In genomic region chr9:25075977-25076376, GRCm38 (mm10) we compare ENCODE assay signal across 14 mouse cellular contexts. TPM values are rescaled to one million over a fixed set of nuclear protein-coding genes. Genes with fewer than 3 reads are reported as not detected.
DNase-seq lines count a peak whose midpoint lies in the region; ATAC-seq and TF ChIP-seq lines count a peak whose summit lies in the region.
"Had no signal": no experiment of that assay in that cellular context is flagged by ENCODE, and none has a peak within 500 bp of the region (broad histone marks: within the 10 kb centered on the region; RNA-seq: fewer than 3 reads in every experiment).

No protein-coding gene starts in this region.

- H3K27ac ChIP-seq in lung, embryonic 15.5 days: peak overlapping the region; percentile 34; the same call in 1 of the 2 replicates
- H3K27ac ChIP-seq in heart, adult 2 months: peak overlapping the region; percentile 38; the same call in 1 of the 2 replicates
- H3K27ac ChIP-seq in stomach, postnatal 0 days (replicated peaks): 0 out of 2 replicates have a peak overlapping the region, but pooled peaks have one; percentile 2
- no peak overlapping the region for H3K27ac ChIP-seq in gastrocnemius, adult 2 months
- H3K27ac ChIP-seq: kidney, embryonic 15.5 days had no signal

- H3K4me3 ChIP-seq in lung, embryonic 15.5 days: no peak overlapping the region
- H3K4me3 ChIP-seq in heart, adult 2 months: no peak overlapping the region
- H3K4me3 ChIP-seq in stomach, postnatal 0 days (ENCODE audit: low read depth, low read length): no peak overlapping the region
- no peak overlapping the region for H3K4me3 ChIP-seq in gastrocnemius, adult 2 months
- H3K4me3 ChIP-seq: kidney, embryonic 15.5 days had no signal

- no peak for TF ChIP-seq POLR2A in heart, adult 2 months (IDR thresholded peaks at IDR 0.05; ENCODE audit: insufficient read depth, low read depth, low read length)

- WGBS in lung, embryonic 15.5 days: 25% methylated on average over 3 of the region's 3 CpGs
- 7% methylated on average over 3 of the region's 3 CpGs for WGBS in heart, adult 2 months
- WGBS in stomach, postnatal 0 days: 35% methylated on average over 3 of the region's 3 CpGs

- intact Hi-C loops in heart, adult 2 months (cut with DNase I): no loop called here
- intact Hi-C loops in gastrocnemius, adult 2 months (cut with DNase I): no loop called here

- no peak for DNase-seq in lung, postnatal 4 days
- peak in 1 of 2 experiments; percentile 7 for DNase-seq in heart, adult 2 months
- peak; percentile 32 to 53 for DNase-seq in left cerebral cortex, adult 9 months (ENCODE audit: low spot score in 2 of 2)
- DNase-seq in stomach, postnatal 0 days (ENCODE audit: low spot score): no peak
- no peak for DNase-seq in cerebellum, adult 9-10 months
- no peak for DNase-seq in adrenal gland, postnatal 4 days (ENCODE audit: low spot score in 2 of 2)
- DNase-seq in gastrocnemius, adult 2 months: no peak
- DNase-seq: adrenal gland, postnatal 36 days; thymus, postnatal 4 days had no signal

- no peaks in the 10 kb centered on the region for H3K27me3 ChIP-seq in lung, embryonic 15.5 days
- no peaks in the 10 kb centered on the region for H3K27me3 ChIP-seq in heart, adult 2 months (ENCODE audit: control insufficient read depth, insufficient read depth, low read length)
- H3K27me3 ChIP-seq in stomach, postnatal 0 days (ENCODE audit: control insufficient read depth, insufficient read depth, low read length): no peaks in the 10 kb centered on the region
- H3K27me3 ChIP-seq: kidney, embryonic 15.5 days had no signal

- TF ChIP-seq CTCF in heart, adult 2 months (IDR thresholded peaks at IDR 0.05): no peak
- TF ChIP-seq CTCF in stomach, postnatal 0 days (IDR thresholded peaks at IDR 0.05; ENCODE audit: low read depth): no peak
- no peak for TF ChIP-seq CTCF in gastrocnemius, adult 2 months (IDR thresholded peaks at IDR 0.05)

- no peak overlapping the region for H3K4me2 ChIP-seq in lung, embryonic 15.5 days
- no peak overlapping the region for H3K4me2 ChIP-seq in stomach, postnatal 0 days (replicated peaks; ENCODE audit: low read depth)
- H3K4me2 ChIP-seq: kidney, embryonic 15.5 days had no signal

- H3K9ac ChIP-seq in lung, embryonic 15.5 days: no peak overlapping the region
- no peak overlapping the region for H3K9ac ChIP-seq in heart, adult 2 months (ENCODE audit: low read depth, low read length)
- H3K9ac ChIP-seq in stomach, postnatal 0 days (ENCODE audit: low read length): no peak overlapping the region
- H3K9ac ChIP-seq: kidney, embryonic 15.5 days had no signal

- no peaks in the 10 kb centered on the region for H3K36me3 ChIP-seq in lung, embryonic 15.5 days
- H3K36me3 ChIP-seq in heart, adult 2 months (ENCODE audit: control insufficient read depth, insufficient read depth, low read length): no peaks in the 10 kb centered on the region
- no peaks in the 10 kb centered on the region for H3K36me3 ChIP-seq in stomach, postnatal 0 days (ENCODE audit: control insufficient read depth, insufficient read depth, low read length)
- H3K36me3 ChIP-seq: kidney, embryonic 15.5 days had no signal

- H3K4me1 ChIP-seq in lung, embryonic 15.5 days: peaks cover 11% of the 10 kb centered on the region; the same call in 1 of the 2 replicates
- H3K4me1 ChIP-seq in heart, adult 2 months (ENCODE audit: control insufficient read depth, insufficient read depth, low read length): peaks cover 6% of the 10 kb centered on the region; the same call in 1 of the 2 replicates
- no peaks in the 10 kb centered on the region for H3K4me1 ChIP-seq in stomach, postnatal 0 days (replicated peaks; ENCODE audit: control insufficient read depth, insufficient read depth)
- H3K4me1 ChIP-seq: kidney, embryonic 15.5 days had no signal

- H3K79me2 ChIP-seq in heart, adult 2 months (replicated peaks; ENCODE audit: control insufficient read depth, insufficient read depth, low read length): no peaks in the 10 kb centered on the region

- no peaks in the 10 kb centered on the region for H3K9me3 ChIP-seq in lung, embryonic 15.5 days
- H3K9me3 ChIP-seq in stomach, postnatal 0 days (ENCODE audit: control insufficient read depth, low read length): no peaks in the 10 kb centered on the region
- H3K9me3 ChIP-seq: kidney, embryonic 15.5 days had no signal

- TF ChIP-seq EP300 in heart, adult 2 months (IDR thresholded peaks at IDR 0.05; ENCODE audit: insufficient read depth, low read depth, low read length): no peak
- no peak for TF ChIP-seq EP300 in stomach, postnatal 0 days (optimal IDR thresholded peaks at IDR 0.05)

- ATAC-seq in lung, embryonic 15.5 days (ENCODE audit: borderline replicate concordance, extremely low read depth, low FRiP score, low TSS enrichment): peak; percentile 62; the same call in 1 of the 2 replicates
- no peak for ATAC-seq in stomach, postnatal 0 days (ENCODE audit: low FRiP score, low TSS enrichment)
- ATAC-seq: midbrain, embryonic 16.5 days had no signal

RNA-seq across cellular contexts. Expression of gene Gm10181, which starts 13.2 kb away (rescaled TPM):
- not detected in 2 replicates for polyA plus RNA-seq in lung, embryonic 15.5 days (2015; fragmentation: Nextera tagmentation; extraction: Ambion mirVana)
- not detected for total RNA-seq in heart, adult 2 months (2021)
- not detected in 2 replicates for polyA plus RNA-seq in heart, adult 2 months (2012; rRNA removed)
- polyA plus RNA-seq in stomach, postnatal 0 days (2015; fragmentation: Nextera tagmentation; extraction: Ambion mirVana): not detected in 2 replicates
- not detected for total RNA-seq in adrenal gland, postnatal 4 days (2021)
- total RNA-seq in gastrocnemius, adult 2 months (2021): not detected
- total RNA-seq: adrenal gland, postnatal 36 days; ES-E14 had no signal
- polyA plus RNA-seq: kidney, embryonic 15.5 days; limb, embryonic 11.5 days; midbrain, embryonic 16.5 days had no signal

Comparison
In these comparisons a context has a peak if more than half of its experiments do, and no peak if none do; other contexts are left out.
1. DNase-seq: peak in left cerebral cortex, adult 9 months (2 of 2); none in lung, postnatal 4 days (0 of 2), stomach, postnatal 0 days (single experiment), cerebellum, adult 9-10 months (single experiment), adrenal gland, postnatal 4 days (0 of 2) and gastrocnemius, adult 2 months (single experiment).